Mouse (Mus musculus) heart, postnatal 10 days (tissue): Measurements from ENCODE around the gene Cemip. TPM values are rescaled to one million over a fixed set of nuclear protein-coding genes. Genes with fewer than 3 reads are reported as not detected.
"Not testable (repeated sequence)": the region's sequence is repeated elsewhere in the genome, so short reads cannot be mapped to it uniquely, and the experiment has no call there.

ENCODE experiments used
- DNase-seq, 2 experiments: peaks; one replicate each; pipeline ENCODE4 v3.0.0; 2021
- intact Hi-C: fragments of 180-260 bp; cut with DNase I; formaldehyde crosslinking; loops from one replicate; pipeline ENCODE4 v1.15.1; 2025
- total RNA-seq, 2 experiments: library from RNA; stranded (reverse); gene quantifications; 2 replicates each; pipeline ENCODE4 v1.2.3; 2021

The Cemip gene
- total RNA-seq = 1 to 10 TPM; 1.5 TPM

DNA sequence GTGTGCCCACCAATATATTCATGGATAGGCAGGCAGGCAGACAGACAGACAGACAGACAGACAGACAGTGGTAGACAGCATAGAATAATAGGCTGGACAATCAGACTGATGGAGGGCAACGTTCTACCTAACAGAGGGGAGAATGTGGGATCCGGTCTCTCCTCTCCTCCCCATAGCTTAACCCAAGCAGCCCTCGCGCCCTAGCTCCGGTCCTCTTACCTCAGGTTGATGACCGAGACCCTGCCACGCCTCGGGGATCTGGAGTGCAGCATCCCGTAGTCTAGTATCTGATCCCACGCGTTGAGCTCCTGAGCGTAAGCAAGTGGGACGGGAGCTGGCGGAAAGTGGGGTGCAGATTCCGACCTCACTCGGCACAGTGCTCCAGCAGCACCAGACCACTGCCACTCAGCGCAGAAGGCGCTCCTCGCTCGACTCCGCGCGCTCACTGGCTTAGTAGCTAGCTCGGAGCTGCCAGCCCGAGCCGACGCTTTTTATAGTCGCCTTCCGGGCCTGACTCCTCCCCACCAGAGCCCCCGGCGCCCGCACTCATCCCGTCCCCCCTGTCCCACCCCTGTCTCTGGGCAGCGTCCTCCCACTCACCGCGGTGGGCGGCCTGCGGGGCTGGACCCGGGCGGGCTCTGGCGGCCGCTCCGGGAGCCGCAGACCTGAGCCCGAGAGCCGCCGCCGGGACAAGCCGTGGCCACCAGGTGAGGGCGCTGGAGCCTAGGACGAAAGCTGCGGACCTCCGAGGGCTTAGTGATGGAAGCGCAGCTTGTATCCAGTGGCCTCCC is at the start of gene Cemip:
Cemip (minus strand) TSS at position 464 of the 791 bp plus-strand sequence.
- intact Hi-C loops = loop anchor here (1.0 to 10.0 kb wide), 2 partner anchors 172 to 421 kb away; no protein-coding TSS in a partner anchor
- peak; percentile 89 for DNase-seq

DNA sequence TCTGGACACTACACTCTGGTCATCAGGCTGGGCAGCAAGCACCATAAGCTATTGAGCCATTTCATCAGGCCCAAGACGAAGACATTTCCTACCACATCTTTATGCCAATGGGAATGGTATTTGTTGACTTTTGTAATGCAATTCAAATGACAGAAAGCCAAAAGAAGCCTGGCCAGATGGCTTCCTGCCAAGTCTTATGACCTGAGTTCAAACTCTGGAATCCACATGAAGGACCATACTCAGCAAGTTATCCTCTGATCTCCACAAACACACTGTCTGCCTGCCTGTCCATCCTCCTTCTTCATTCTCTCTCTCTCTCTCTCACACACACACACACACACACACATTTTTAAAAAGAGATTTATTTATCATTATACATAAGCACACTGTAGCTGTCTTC is 46.4 kb upstream of the Cemip start:
- intact Hi-C loops = no loop called here
- DNase-seq = peak; percentile 54 to 55

DNA sequence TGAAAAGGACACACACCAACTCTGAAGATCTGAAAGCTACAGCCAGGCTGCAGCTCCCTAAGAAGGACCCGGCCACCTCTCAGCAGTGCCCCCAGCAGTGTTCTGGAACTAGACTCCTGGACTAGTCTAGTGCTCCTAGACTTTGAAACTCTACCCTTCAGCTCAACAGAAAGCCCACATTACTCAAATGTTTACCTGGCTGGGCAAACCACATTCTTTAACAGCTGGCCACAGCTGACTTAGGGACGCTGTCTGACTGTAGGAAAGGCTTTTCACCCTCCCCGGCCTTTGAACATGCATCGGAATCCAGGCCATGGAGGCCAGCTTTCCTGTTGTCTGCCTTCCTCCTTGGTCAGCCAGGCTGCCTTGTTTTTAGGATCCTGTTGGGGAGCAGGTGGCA is 45.4 kb upstream of the Cemip start:
- no peak for DNase-seq

DNA sequence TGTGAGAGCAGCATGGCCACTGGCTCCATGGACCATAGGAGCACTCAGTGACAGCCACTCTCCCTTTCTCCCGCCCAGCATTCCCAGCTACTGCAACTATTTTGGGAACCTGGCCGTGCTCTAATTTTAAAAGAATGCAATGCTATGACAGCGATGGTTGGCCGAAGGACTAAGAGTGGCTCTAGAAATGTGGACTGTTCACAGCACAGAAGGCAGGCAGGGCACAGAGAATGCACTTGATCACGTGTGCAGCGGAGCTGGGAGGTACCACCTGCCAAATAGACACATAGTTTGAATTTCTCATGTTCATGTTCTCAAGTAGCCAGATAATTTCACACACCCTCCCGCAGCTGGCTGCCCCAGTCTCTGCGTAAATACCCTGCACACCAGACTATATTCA is 42.4 kb upstream of the Cemip start:
- intact Hi-C loops = no loop called here
- peak; percentile 86 to 87 for DNase-seq

More for the DNA sequence above, 45.4 kb upstream of the Cemip start:
- intact Hi-C loops = no loop called here

DNA sequence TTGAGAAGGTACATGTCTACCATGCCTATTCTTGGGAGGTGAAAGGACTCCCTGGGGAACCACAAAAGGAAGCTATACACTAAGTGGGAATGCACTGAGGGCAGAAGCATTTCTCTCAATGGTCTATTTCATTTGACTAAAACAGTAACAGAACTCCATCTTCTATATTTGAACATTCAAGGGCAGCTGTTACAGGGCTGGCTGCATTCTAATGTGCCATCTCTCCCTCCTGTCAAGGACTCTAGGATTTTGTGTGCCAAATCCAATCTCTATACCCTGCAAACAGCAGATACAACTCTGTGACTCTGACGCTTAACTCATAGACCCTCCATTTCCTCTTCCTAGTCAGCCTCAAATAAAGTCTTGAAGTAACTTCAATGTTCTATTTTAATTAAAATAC is 39.4 kb upstream of the Cemip start:
- intact Hi-C loops = no loop called here
- no peak for DNase-seq

DNA sequence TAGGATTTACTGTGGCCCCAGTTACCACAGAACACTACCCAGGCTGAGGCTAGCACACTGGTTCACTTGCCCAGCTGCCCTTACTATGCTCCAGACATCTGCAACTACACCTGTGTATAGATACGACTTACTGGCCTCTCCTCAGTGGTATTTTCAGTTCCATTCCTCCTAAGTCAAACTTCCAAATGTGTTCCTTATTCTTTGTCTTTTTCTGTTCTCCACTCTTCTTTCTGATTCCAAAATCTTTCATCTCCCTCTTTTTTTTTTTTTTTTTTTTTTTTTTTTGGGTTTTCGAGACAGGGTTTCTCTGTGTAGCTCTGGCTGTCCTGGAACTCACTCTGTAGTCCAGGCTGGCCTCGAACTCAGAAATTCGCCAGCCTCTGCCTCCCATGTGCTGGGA is 37.3 kb upstream of the Cemip start:
- DNase-seq, intact Hi-C loops: not testable (repeated sequence)

DNA sequence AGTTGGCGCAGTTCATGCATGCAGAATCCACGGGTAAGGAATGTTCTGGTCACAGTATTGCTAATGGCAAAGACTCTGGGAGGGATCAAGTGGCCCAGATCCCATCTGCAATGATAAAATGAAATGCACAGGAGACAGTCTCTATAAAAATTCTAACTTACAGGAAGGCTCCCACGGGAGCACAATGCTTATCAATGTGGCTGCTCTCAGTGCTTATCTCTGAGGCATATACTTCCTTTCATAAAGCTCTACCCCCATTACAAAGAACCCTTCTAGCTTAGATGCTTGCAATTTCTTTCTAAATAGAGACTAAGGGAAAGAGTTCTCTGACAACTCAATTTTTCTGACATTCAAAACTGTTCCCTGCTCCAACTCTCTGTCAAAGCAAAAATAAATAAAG is 35.5 kb upstream of the Cemip start:
- intact Hi-C loops = no loop called here
- no peak for DNase-seq

DNA sequence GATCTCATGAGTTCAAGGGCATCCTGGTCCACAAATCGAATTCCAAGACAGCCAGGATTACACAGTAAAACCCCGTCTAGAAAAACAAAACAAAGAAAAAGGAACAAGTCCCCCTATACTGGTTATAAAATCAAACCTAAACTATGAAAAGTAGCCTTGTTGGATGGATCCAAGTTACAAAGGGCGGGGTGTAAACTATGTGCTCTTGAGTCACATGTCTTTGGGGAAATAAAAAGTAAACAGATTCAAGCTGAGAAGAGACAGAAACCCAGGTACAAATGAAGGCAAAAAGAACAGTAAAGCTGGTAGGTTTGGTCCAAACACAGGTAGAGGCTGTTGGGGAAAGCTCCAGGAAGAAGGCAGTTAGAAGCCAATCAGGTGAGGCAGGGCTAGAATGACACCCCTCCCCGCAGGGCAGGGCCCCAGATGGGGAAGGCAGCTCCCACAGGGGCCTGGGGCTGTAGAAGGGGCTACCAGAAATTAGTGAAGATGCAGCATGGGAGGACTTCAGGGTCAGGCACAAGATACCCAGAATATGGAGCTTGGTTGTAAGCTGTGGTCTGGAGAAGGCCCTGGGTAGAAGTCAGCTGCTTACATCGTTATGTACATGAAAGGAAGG is 33.9 kb upstream of the Cemip start:
- DNase-seq = no peak
- intact Hi-C loops = no loop called here

DNA sequence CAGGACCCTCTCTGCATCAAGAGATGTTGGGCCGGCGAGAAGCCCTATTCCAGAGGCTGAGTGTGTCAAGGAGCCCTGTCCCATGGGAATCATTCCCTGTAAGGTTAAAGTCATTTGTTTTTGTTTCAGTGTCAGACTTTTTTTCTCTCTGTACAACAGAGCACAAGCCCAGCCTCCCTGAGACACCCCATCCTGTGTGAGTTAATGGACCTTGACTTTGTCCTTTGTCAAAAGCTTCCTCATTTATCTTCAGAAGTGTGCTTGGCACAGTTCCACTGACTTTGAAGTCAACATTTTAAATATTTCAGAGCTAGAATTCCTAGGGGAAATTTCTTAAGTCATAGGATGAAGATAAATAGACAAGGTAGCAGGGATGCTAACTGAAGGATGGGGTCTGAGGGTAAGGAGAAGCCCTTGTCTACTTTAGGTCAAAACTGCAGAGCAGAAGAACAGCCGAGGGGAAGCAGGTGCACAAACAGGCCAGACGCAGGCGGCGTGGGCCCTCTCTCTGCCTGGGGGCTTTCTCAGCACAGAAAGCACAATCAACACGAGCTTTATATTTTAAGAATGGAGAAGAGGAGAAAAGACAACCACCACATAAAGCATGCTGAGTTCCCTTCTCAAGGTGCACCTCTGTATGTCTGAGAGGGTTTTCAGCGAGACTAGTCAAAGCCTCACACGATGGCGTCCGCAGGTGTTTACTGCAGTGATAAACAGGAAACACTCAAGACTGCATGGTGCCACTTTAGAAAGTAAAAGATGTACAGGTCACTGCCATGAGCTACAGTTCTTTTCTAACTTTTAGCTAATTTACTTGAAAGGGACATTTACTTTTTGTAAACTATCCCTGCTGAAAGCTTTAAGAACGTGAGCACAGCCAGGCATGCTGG is 33.2 kb upstream of the Cemip start:
- intact Hi-C loops = no loop called here
- DNase-seq = no peak

DNA sequence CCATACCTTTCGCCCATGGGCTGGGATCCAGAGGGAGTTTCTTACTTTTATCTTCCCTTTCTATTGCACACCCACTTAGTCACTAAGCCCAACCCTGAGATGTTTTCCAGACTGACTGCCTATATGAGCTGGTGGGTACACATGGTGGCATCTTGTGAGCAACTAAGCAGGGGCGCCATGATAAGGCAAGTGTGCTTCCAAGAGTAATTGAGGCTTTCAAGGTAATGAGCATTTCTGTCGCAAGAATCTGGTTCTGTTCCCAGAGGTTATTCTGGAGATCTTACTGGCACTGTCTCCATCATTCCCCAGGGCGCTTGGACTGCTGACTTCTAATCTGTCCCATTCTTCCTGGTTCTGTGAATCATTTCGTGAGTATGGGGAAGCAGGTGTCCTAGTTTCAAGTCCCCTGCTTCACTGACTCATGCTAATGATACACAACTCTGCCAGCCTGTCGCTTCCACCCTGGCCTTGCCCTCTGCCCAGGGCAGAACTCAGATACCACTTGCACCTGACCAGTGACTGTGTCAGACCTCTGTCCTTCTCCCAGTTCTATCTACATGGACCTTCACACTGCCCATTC is 31.3 kb upstream of the Cemip start:
- intact Hi-C loops = no loop called here
- peak in 1 of 2 experiments; percentile 40 for DNase-seq

DNA sequence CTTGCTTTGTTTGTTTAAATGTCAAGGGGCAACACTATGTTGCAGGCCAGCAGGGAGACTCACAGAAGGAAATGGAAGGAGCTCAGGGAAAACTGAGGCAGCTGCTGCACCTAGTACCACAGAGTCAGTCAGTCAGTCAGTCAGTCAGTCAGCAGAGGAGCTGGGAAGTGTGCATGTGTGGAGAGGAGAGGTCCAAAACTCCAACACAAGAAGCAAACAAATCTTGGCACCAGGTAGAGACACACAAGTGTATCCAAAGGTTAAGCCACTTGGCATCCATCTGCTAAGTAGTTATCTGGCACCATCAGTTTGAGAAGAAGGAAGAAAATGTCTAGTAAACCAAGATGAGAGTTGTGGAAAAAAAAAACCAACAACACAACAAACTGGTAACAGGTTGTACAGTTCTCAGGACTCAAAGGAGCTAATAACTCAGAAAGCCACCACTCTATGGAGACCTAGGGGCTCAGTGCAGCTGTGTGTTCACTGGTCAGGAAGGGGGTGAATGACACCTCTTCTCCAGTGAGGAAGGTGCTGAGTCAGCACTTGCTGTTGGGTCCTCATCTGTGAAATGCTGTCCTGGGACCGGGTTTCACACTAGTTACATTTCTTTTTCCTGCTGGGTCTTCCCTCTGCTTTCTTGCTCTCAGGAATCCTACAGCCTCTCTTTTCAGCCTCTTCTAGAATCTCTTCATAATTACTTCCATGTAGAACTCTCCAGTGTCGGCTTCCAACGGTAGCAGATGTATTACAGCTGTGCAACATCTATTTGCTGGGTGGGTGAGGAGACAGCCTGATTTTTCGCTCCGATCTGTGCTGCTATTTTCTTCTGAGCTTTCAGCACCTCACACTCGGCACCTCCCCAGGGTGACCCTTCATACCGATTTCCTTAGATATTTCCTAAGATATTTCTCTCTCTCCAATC is 30.6 kb upstream of the Cemip start:
- DNase-seq = peak; percentile 53 to 58
- intact Hi-C loops = no loop called here

DNA sequence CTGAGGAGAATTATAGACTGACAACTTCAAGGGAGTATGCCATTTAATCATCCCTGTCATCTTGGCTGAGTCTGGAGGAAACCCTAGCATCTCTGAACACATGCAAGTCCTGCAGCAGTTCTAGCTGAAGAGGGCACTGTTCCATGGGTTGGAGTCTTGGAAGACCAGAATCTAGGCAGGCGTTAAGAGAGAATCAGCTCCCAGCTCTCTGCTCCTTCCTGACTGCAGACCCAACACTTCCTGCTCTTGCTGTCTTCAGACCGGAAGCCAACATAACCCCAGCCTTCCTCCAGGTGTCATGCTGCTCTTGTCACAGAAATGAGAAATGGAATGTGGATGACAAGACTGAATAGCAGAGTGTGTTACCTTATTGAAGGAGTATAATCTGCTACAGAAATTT is 29.1 kb upstream of the Cemip start:
- no peak for DNase-seq
- intact Hi-C loops = no loop called here

DNA sequence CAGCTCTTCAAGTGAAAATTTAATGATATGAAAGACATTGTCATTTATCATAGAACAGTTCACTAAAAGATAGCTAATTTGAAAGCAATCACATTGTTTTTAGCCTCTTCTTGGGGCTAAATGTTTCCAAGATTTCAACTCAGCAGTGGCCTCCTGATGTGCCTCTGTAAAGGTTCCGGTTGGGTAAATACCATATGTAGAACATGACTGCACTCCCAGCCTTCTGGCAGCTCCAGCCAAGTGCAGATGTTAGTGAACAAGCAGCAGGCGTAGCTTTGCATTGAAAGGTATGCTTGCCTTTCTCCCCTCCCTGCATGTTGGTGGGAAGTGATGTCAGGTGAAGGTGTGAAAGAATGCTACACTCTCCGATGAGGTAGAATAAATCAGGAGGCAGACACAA is 28.5 kb upstream of the Cemip start:
- intact Hi-C loops = no loop called here
- DNase-seq = no peak

DNA sequence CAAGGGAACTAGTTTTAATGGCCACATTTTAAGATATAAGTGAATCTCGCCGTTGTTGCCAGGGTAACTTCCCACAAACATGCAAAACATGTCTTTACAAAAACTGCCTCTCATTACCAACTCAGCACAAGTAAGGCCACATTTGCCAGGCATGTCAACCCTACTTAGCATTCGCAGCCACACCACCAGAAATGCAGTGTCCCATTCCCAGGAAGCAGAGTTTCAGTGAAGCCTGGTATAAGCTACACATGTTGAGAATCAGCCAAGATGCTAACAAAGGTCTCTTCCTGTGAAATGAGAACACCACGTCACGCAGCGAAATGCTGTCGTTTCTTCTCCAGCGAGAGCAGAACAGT is 26.7 kb upstream of the Cemip start:
- DNase-seq = no peak
- intact Hi-C loops = no loop called here

DNA sequence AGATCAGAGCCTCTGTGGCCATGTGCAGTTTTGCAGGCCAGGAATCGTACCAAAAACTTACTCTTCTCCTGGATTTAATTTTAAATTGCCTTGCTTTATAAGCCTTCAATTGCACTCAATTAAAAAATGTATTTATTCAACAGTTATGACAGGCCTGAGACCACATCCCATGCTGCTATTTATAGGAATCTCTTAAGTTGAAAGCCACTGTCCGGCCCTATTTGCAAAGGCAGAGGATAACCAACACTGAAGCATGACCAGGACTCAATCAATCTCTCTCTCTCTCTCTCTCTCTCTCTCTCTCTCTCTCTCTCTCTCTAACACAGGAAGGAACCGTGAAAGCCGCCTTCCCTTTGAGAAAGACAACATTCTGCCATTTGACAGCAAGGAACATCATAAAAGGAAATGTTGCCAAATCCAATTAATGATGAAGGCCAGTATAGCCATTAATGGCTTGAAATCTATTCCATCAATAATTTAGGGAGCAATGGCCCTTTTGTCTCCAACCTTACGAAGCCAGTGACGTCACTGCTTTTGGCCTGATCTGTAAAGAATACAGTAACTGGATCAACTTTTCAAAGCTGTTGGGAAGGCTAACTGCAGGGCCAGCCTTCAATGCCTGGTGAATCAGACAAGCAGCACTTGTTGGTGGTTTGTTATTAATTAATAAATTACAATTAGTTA is 26.2 kb upstream of the Cemip start:
- intact Hi-C loops = no loop called here

DNA sequence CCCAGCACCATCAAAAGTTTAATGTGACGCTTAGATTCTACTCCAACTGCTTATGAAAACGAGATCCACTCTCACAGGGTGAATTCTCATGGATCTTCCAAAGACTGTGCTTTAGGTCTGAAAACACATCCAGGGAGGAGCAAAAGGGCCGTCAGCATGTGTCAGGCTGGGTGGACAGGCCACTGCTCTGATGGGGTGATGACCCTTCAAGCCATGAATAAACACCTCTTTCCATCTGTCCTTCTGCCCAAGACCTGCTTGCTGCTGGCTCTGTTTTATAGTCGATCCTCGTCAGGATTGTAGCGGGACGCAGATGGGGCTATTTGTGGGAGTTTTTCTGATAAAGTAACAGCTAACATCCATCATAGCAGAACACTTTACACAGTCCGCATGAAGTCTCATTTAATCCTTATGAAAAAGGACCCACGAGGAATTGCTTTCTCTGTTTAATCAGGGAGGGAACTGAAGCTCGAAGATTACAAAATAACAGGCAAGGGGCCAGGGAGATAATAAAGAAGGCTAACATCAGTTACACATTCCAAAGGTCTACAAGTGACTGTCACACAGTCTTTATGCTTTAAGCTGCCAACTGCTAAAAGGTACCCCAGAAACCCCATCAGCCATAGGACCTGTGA is 25.5 kb upstream of the Cemip start:
- intact Hi-C loops = no loop called here
- no peak for DNase-seq

More for the DNA sequence above, 26.2 kb upstream of the Cemip start:
- DNase-seq = no peak

DNA sequence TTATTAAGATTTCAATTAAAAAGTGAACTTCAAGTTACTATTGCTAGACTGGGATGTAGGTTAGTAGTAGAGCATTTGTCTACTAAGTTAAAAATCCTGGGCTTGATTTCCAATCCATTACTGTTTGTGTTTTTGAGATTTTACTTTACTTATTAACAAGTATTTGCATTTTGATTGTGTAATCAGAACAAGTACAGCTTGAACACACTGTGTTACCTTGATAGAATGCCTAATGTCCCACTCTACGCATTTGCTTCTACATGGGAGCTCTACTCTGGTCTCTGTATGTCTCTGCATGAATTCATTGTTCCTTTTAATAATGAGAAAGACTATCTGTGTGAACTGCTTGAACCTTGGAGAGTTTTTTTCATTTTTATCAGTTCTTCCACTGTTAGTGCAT is 20.6 kb upstream of the Cemip start:
- intact Hi-C loops = no loop called here
- no peak for DNase-seq

DNA sequence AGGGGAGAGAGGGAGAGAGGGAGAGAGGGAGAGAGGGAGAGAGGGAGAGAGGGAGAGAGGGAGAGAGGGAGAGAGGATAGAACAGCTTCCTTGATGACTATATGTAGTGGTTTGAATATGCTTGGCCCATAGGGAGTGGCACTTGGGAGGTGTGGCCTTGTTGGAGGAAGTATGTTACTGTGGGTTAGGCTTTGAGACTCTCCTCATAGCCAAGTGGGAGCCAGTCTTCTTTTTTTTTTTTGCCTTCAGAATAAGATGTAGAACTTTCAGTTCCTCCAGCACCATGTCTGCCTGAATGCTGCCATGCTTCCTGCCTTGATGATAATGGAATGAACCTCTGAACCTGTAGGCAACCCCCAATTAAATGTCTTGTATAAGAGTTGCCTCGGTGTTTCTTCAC is 16.3 kb upstream of the Cemip start:
- intact Hi-C loops = no loop called here
- DNase-seq = no peak

DNA sequence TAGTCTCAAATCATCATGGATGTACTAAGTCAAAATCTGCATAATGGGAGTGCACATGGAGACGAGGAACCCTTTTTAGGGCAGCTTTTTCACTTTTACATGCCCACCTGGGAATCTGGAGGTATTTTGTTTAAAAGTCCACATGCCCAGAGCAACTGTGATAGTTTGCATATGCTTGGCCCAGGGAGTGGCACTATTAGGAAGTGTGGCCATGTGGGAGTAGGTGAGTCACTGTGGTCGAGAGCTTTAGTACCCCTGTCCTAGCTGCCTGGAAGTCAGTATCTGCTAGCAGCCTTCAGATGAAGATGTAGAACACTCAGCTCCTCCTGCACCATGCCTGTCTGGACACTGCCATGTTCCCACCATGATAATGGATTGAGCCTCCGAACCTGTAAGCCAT is 14.4 kb upstream of the Cemip start:
- intact Hi-C loops = no loop called here
- DNase-seq = no peak
